Comparison of ENCODE assay signal across 8 mouse cellular contexts in genomic region chr11:118197508-118198295, GRCm38 (mm10). TPM values are rescaled to one million over a fixed set of nuclear protein-coding genes. Genes with fewer than 3 reads are reported as not detected.
DNase-seq lines count a peak whose midpoint lies in the region; ATAC-seq lines count a peak whose summit lies in the region.

No protein-coding gene starts in this region.

- peaks cover 89% of the 10 kb centered on the region for H3K4me1 ChIP-seq in lung, embryonic 15.5 days
- H3K4me1 ChIP-seq in embryonic facial prominence, embryonic 10.5 days: peaks cover 81% of the 10 kb centered on the region
- H3K4me1 ChIP-seq in midbrain, embryonic 13.5 days (replicated peaks): peaks cover 82% of the 10 kb centered on the region

- H3K27me3 ChIP-seq in lung, embryonic 15.5 days: no peaks in the 10 kb centered on the region
- H3K27me3 ChIP-seq in embryonic facial prominence, embryonic 10.5 days (replicated peaks; ENCODE audit: low read depth, poor library complexity, severe bottlenecking): no peaks in the 10 kb centered on the region
- no peaks in the 10 kb centered on the region for H3K27me3 ChIP-seq in midbrain, embryonic 13.5 days

- no peaks in the 10 kb centered on the region for H3K9me3 ChIP-seq in lung, embryonic 15.5 days
- H3K9me3 ChIP-seq in embryonic facial prominence, embryonic 10.5 days: no peaks in the 10 kb centered on the region
- H3K9me3 ChIP-seq in midbrain, embryonic 13.5 days: no peaks in the 10 kb centered on the region

- no peak for DNase-seq in lung, postnatal 25 days (ENCODE audit: low spot score)
- DNase-seq in embryonic facial prominence, embryonic 10.5 days (ENCODE audit: low spot score): peak; percentile 68
- DNase-seq in heart, postnatal 10 days: peak; percentile 71 to 74
- peak; percentile 80 for DNase-seq in layer of hippocampus, adult 9-11 months
- no peak for DNase-seq in ovary, adult 18-20 months (ENCODE audit: low spot score)

- no peak for ATAC-seq in lung, embryonic 15.5 days (ENCODE audit: borderline replicate concordance, extremely low read depth, low FRiP score, low TSS enrichment)
- peak; percentile 53 for ATAC-seq in midbrain, embryonic 13.5 days
- ATAC-seq in granulocyte monocyte progenitor cell, adult 5-6 weeks (replicated peaks; ENCODE audit: poor library complexity, severe bottlenecking): no peak

- H3K9ac ChIP-seq in lung, embryonic 15.5 days: no peak overlapping the region
- H3K9ac ChIP-seq in midbrain, embryonic 13.5 days (replicated peaks): peak overlapping the region; percentile 43

- peak overlapping the region; percentile 12; the same call in 1 of the 2 replicates for H3K27ac ChIP-seq in lung, embryonic 15.5 days
- H3K27ac ChIP-seq in embryonic facial prominence, embryonic 10.5 days (replicated peaks): peak overlapping the region; percentile 84
- peak overlapping the region; percentile 80 for H3K27ac ChIP-seq in midbrain, embryonic 13.5 days

- intact Hi-C loops in heart, postnatal 10 days (cut with DNase I): no loop called here

- no peaks in the 10 kb centered on the region for H3K36me3 ChIP-seq in lung, embryonic 15.5 days
- 0 out of 2 replicates have a peak, but pooled peaks cover 8% of the 10 kb centered on the region for H3K36me3 ChIP-seq in embryonic facial prominence, embryonic 10.5 days (replicated peaks)
- peaks cover 12% of the 10 kb centered on the region for H3K36me3 ChIP-seq in midbrain, embryonic 13.5 days

- H3K4me3 ChIP-seq in lung, embryonic 15.5 days: no peak overlapping the region
- peak overlapping the region; percentile 33; the same call in 1 of the 2 replicates for H3K4me3 ChIP-seq in embryonic facial prominence, embryonic 10.5 days
- H3K4me3 ChIP-seq in midbrain, embryonic 13.5 days (replicated peaks): peak overlapping the region; percentile 24

- peak overlapping the region; percentile 12; the same call in 1 of the 2 replicates for H3K4me2 ChIP-seq in lung, embryonic 15.5 days
- H3K4me2 ChIP-seq in midbrain, embryonic 13.5 days (replicated peaks): peak overlapping the region; percentile 85

- WGBS in lung, embryonic 15.5 days: 31% methylated on average over 13 of the region's 13 CpGs
- 24% methylated on average over 13 of the region's 13 CpGs for WGBS in embryonic facial prominence, embryonic 10.5 days
- WGBS in midbrain, embryonic 13.5 days: 19% methylated on average over 13 of the region's 13 CpGs

RNA-seq across cellular contexts. Expression of gene Cyth1, which starts 50.7 kb away (rescaled TPM):
- polyA plus RNA-seq in lung, embryonic 15.5 days (2015; fragmentation: Nextera tagmentation; extraction: Ambion mirVana): 16.6 and 17.7 TPM in 2 replicates
- polyA plus RNA-seq in embryonic facial prominence, embryonic 10.5 days (2016; fragmentation: Nextera tagmentation; extraction: Ambion mirVana): 15.5 and 15.8 TPM in 2 replicates
- 10 to 100 TPM; 51.2 to 59.7 TPM for total RNA-seq in heart, postnatal 10 days (2021)
- polyA plus RNA-seq in midbrain, embryonic 13.5 days (2015; fragmentation: Nextera tagmentation; extraction: Ambion mirVana): 22.3 and 30.7 TPM in 2 replicates
- total RNA-seq in granulocyte monocyte progenitor cell, adult 5-6 weeks (2014; fragmentation: Nextera tagmentation): 24.9 and 27.7 TPM in 2 replicates
- total RNA-seq in granulocyte monocyte progenitor cell, adult 5-6 weeks (2017): 38.6 and 43.6 TPM in 2 replicates

Comparison
In these comparisons a context has a peak if more than half of its experiments do, and no peak if none do; other contexts are left out.
1. H3K27ac ChIP-seq: peak in every context shown above with its lines; median percentile 84 in embryonic facial prominence, embryonic 10.5 days; 80 in midbrain, embryonic 13.5 days; 12 in lung, embryonic 15.5 days.
2. DNase-seq: peak in embryonic facial prominence, embryonic 10.5 days (single experiment), heart, postnatal 10 days (2 of 2) and layer of hippocampus, adult 9-11 months (single experiment); none in lung, postnatal 25 days (single experiment) and ovary, adult 18-20 months (single experiment).